Mouse (Mus musculus) layer of hippocampus, adult 9-11 months (tissue): ENCODE measurements around the gene Arhgap5.

Experiments used
- DNase-seq: peaks from one replicate; pipeline ENCODE4 v3.0.0; 2022

The Arhgap5 gene

GRCm38 (mm10) chr12:52503456-52504320 lies at the start of gene Arhgap5:
Gene Arhgap5, plus strand, starts transcription at chr12:52503972.
- peak; percentile 95 for DNase-seq

GRCm38 (mm10) chr12:52464593-52464992 lies 39.2 kb upstream of the Arhgap5 start:
- no peak for DNase-seq

GRCm38 (mm10) chr12:52471621-52472020 lies 32.2 kb upstream of the Arhgap5 start:
- no peak for DNase-seq

- peak; percentile 39 for DNase-seq
Observed at GRCm38 (mm10) chr12:52473988-52474968, 29.5 kb upstream of the Arhgap5 start.

GRCm38 (mm10) chr12:52476036-52476435 lies 27.7 kb upstream of the Arhgap5 start:
- no peak for DNase-seq

- no peak for DNase-seq
Observed at GRCm38 (mm10) chr12:52478611-52479010, 25.2 kb upstream of the Arhgap5 start.

- DNase-seq, result no peak
Observed at GRCm38 (mm10) chr12:52479323-52479722, 24.4 kb upstream of the Arhgap5 start.

GRCm38 (mm10) chr12:52480851-52481250 lies 22.9 kb upstream of the Arhgap5 start:
- peak; percentile 31 for DNase-seq

GRCm38 (mm10) chr12:52481969-52482550 lies 21.7 kb upstream of the Arhgap5 start:
- no peak for DNase-seq

GRCm38 (mm10) chr12:52483219-52483618 lies 20.6 kb upstream of the Arhgap5 start:
- no peak for DNase-seq

- DNase-seq, result no peak
Observed at GRCm38 (mm10) chr12:52488266-52488975, 15.4 kb upstream of the Arhgap5 start.

- no peak for DNase-seq
Observed at GRCm38 (mm10) chr12:52493281-52493681, 10.5 kb upstream of the Arhgap5 start.

GRCm38 (mm10) chr12:52497209-52497608 lies 6.6 kb upstream of the Arhgap5 start:
- DNase-seq, result no peak

GRCm38 (mm10) chr12:52500915-52501833 lies 2.6 kb upstream of the Arhgap5 start:
- no peak for DNase-seq

GRCm38 (mm10) chr12:52502161-52502560 lies 1.6 kb upstream of the Arhgap5 start:
- DNase-seq, result no peak

- DNase-seq, result no peak
Observed at GRCm38 (mm10) chr12:52503131-52503455, 679 bp upstream of the Arhgap5 start.

GRCm38 (mm10) chr12:52504331-52505181 lies 784 bp downstream of the Arhgap5 start:
- DNase-seq, result peak; percentile 42

- no peak for DNase-seq
Observed at GRCm38 (mm10) chr12:52524699-52525098, 20.9 kb downstream of the Arhgap5 start.

- DNase-seq, result no peak
Observed at GRCm38 (mm10) chr12:52525486-52525885, 21.7 kb downstream of the Arhgap5 start.

- no peak for DNase-seq
Observed at GRCm38 (mm10) chr12:52529740-52530139, 26.0 kb downstream of the Arhgap5 start.
